Mouse (Mus musculus) retina, adult 2 months (tissue): ENCODE data around the gene 2410131K14Rik.

Source experiments
- DNase-seq: peaks from one replicate; pipeline ENCODE4 v3.0.0-alpha.2; 2012; ENCODE audit warnings: low read depth, low spot score

Gene 2410131K14Rik

GRCm38 (mm10) chr5:118311251-118311650, 66.2 kb downstream of the 2410131K14Rik start:
- DNase-seq = no peak

GRCm38 (mm10) chr5:118313766-118314165, 68.7 kb downstream of the 2410131K14Rik start:
- no peak for DNase-seq
